Mouse (Mus musculus) bone marrow macrophage, adult 2 months (primary cell): ENCODE results near the gene Actl10. TPM values are rescaled to one million over a fixed set of nuclear protein-coding genes. Genes with fewer than 3 reads are reported as not detected.
A peak's percentile ranks its signal among the peaks of the same experiment; 100 is the strongest.

Experiments
- H3K27ac ChIP-seq: 2 replicates; pipeline ENCODE4 v1.5.1; 2012; ENCODE audit warnings: low read depth, low read length; ENCODE audit not compliant: insufficient read depth
- H3K4me1 ChIP-seq: 2 replicates; pipeline ENCODE4 v1.6.1; 2012; ENCODE audit warnings: low read length; ENCODE audit not compliant: control insufficient read depth, insufficient read depth
- H3K4me3 ChIP-seq: 2 replicates; pipeline ENCODE4 v1.5.1; 2012; ENCODE audit warnings: mild to moderate bottlenecking, low read length, moderate library complexity; ENCODE audit not compliant: insufficient read depth
- CTCF ChIP-seq: IDR thresholded peaks from 2 replicates; pipeline ENCODE4 v1.5.1; 2012; ENCODE audit warnings: low read depth, mild to moderate bottlenecking, low read length, moderate library complexity
- POLR2A ChIP-seq: IDR thresholded peaks from 2 replicates; pipeline ENCODE4 v1.6.1; 2012; ENCODE audit warnings: mild to moderate bottlenecking, low read depth, low read length, borderline replicate concordance
- polyA plus RNA-seq: library from polyadenylated mRNA; stranded (reverse); fragments of >200 nt; gene quantifications from 2 replicates; pipeline ENCODE4 v1.2.4, GENCODE M21; 2012; ENCODE audit not compliant: missing spikeins, insufficient read depth, insufficient read length

Gene Actl10
- polyA plus RNA-seq, 1 experiment = not detected

- H3K27ac ChIP-seq = peak overlapping the region; percentile 59
- H3K4me1 ChIP-seq = peaks cover 10% of the 10 kb centered on the region
Observed at GRCm38 (mm10) chr2:154549127-154549885, 2.3 kb upstream of the Actl10 start.

DNA sequence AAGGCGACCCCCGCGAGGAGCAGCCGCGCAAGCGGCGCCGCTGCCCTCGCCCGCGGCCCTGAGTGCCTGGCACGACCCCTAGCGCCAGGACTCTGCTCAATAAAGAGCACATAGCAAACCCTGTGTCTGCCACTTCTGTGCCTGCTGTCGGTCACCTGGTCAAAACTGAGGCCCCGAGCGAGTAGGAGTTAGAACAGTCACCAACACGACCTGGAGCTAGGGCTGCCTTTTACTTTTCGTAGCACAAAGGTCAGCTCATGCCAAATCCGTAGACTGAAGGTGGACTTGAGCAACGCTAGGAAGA lies 1.7 kb upstream of the Actl10 start:
- Histone ChIP-seq H3K4me3 (peak overlapping the region; percentile 66), H3K4me1 (peaks cover 10% of the 10 kb centered on the region), H3K27ac (no peak overlapping the region)
- no peak for TF ChIP-seq CTCF
- no peak for TF ChIP-seq POLR2A

More at GRCm38 (mm10) chr2:154549127-154549885, 2.3 kb upstream of the Actl10 start:
- TF ChIP-seq POLR2A = no peak
- no peak for TF ChIP-seq CTCF
- peak overlapping the region; percentile 66 for H3K4me3 ChIP-seq

DNA sequence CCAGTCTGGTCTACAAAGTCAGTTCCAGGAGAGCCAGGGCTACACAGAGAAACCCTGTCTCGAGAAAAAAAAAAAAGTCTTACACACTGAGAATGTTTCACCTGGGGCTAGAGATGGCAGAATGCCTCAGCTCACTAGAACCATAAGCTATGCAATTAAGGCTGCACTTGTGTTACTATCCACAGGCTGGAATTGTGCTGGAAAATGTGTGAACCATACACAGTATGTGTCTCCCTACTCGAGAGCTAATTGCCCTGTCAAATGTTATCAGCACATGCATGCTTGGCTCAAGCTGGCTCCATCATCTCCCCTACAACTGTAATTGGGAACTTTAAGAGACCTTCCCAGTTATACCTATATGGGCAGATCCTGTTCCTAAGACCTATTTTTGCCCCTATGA lies 639 bp upstream of the Actl10 start:
- Histone ChIP-seq H3K4me3 (no peak overlapping the region), H3K4me1 (peaks cover 10% of the 10 kb centered on the region), H3K27ac (no peak overlapping the region)
- TF ChIP-seq POLR2A = no peak
- TF ChIP-seq CTCF = no peak

GRCm38 (mm10) chr2:154551927-154552326 lies 351 bp downstream of the Actl10 start:
- Histone ChIP-seq H3K27ac (no peak overlapping the region), H3K4me1 (peaks cover 10% of the 10 kb centered on the region), H3K4me3 (no peak overlapping the region)
- TF ChIP-seq CTCF = no peak
- TF ChIP-seq POLR2A = no peak

DNA sequence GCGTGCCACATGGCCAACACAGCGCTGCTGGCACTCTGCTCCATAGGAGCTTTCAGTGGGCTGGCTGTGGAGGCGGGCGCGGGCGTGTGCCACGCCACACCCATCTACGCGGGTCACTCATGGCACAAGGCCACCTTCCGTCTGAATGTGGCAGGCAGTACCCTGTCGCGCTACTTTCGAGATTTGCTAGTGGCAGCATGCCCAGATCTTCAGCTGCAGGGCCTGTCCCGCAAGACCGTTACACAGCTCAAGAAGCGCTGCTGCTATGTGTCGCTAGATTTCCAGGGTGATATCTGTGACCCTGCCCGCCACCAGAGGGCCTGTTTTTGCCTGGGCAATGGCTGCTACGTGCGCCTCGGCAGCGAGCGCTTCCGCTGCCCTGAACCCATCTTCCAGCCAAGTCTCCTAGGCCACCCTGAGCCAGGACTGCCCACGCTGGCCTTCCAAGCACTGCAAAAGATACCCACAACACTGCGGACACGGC lies 890 bp downstream of the Actl10 start:
- TF ChIP-seq POLR2A = no peak
- no peak for TF ChIP-seq CTCF
- no peak overlapping the region for H3K4me3 ChIP-seq
- no peak overlapping the region for H3K27ac ChIP-seq
- H3K4me1 ChIP-seq = peaks cover 10% of the 10 kb centered on the region

GRCm38 (mm10) chr2:154555235-154555634 lies 3.7 kb downstream of the Actl10 start:
- Histone ChIP-seq H3K27ac (no peak overlapping the region), H3K4me1 (no peaks in the 10 kb centered on the region), H3K4me3 (no peak overlapping the region)
- TF ChIP-seq CTCF = no peak
- no peak for TF ChIP-seq POLR2A

- TF ChIP-seq POLR2A (no peak), CTCF (no peak)
- Histone ChIP-seq H3K27ac (no peak overlapping the region), H3K4me1 (no peaks in the 10 kb centered on the region), H3K4me3 (no peak overlapping the region)
Observed at GRCm38 (mm10) chr2:154557184-154557832, 5.7 kb downstream of the Actl10 start.

GRCm38 (mm10) chr2:154558264-154559039 lies 6.9 kb downstream of the Actl10 start, which contains the start of gene Necab3:
Gene Necab3 (minus strand): TSS chr2:154558890.
- Histone ChIP-seq H3K4me3 (no peak within 1 kb of the TSS), H3K4me1 (no peaks in the 10 kb centered on the region), H3K27ac (no peak within 1 kb of the TSS)
- TF ChIP-seq POLR2A (no peak), CTCF (no peak)

- Histone ChIP-seq H3K27ac (no peak overlapping the region), H3K4me3 (no peak overlapping the region), H3K4me1 (peaks cover 9% of the 10 kb centered on the region)
- TF ChIP-seq POLR2A (no peak), CTCF (no peak)
Observed at GRCm38 (mm10) chr2:154563612-154564170, 12.1 kb downstream of the Actl10 start.

GRCm38 (mm10) chr2:154565562-154565961 lies 14.0 kb downstream of the Actl10 start:
- Histone ChIP-seq H3K4me1 (peaks cover 10% of the 10 kb centered on the region), H3K4me3 (no peak overlapping the region), H3K27ac (no peak overlapping the region)
- TF ChIP-seq POLR2A (no peak), CTCF (no peak)
